Comparison of ENCODE assay signal across 1 mouse cellular context in genomic region chr17:34165033-34165730, GRCm38 (mm10).
TF ChIP-seq lines count a peak whose summit lies in the region.

No protein-coding gene starts in this region.

TF ChIP-seq in CH12.LX, 34 proteins besides CTCF, POLR2A, EP300 and RAD21:
- TF ChIP-seq JUND (conservative IDR thresholded peaks at IDR 0.05; ENCODE audit: low read depth, low read length) (no peak), SMC3 (IDR thresholded peaks at IDR 0.05; ENCODE audit: low read depth, low read length) (peak; percentile 40)
